Mouse (Mus musculus) cortical plate, adult 2 months (tissue): ENCODE data around the gene Chst4.

Source experiments
- CTCF ChIP-seq: fragments of 200-500 bp; IDR thresholded peaks from 2 replicates; pipeline ENCODE4 v1.5.1; 2011; ENCODE audit warnings: mild to moderate bottlenecking, control low read depth, low read length; ENCODE audit not compliant: insufficient read depth; ENCODE audit errors: extremely low read depth
- POLR2A ChIP-seq: fragments of 200-500 bp; IDR thresholded peaks from 2 replicates; pipeline ENCODE4 v1.6.1; 2011; ENCODE audit warnings: mild to moderate bottlenecking, low read length, control low read depth; ENCODE audit not compliant: insufficient read depth; ENCODE audit errors: extremely low read depth

- TF ChIP-seq CTCF (no peak), POLR2A (no peak)
Observed at GRCm38 (mm10) chr8:110006312-110007023, 33.1 kb downstream of the Chst4 start.
